Mouse (Mus musculus) central nervous system, embryonic 18 days (tissue): Measurements from ENCODE around the gene Olfr1034. TPM values are rescaled to one million over a fixed set of nuclear protein-coding genes. Genes with fewer than 3 reads are reported as not detected.

Source experiments
- polyA plus RNA-seq: library from polyadenylated mRNA; depleted of rRNA; stranded (reverse); fragments of >200 nt; gene quantifications from 2 replicates; pipeline ENCODE4 v1.2.3, GENCODE M21; 2012; rRNA removed

The Olfr1034 gene
- 0.03 and 0.04 TPM in 2 replicates for polyA plus RNA-seq

GRCm38 (mm10) chr2:86045561-86045960 is at the start of gene Olfr1034:
Gene Olfr1034 (plus strand): TSS chr2:86045861.

GRCm38 (mm10) chr2:86005240-86005639 is 40.4 kb upstream of the Olfr1034 start, which contains the start of gene Olfr1032:
Gene Olfr1032 (plus strand): TSS chr2:86005540.

GRCm38 (mm10) chr2:86020406-86020805 is 25.3 kb upstream of the Olfr1034 start, which contains the start of gene Olfr1033:
Gene Olfr1033 (plus strand): TSS chr2:86020633.

GRCm38 (mm10) chr2:86073692-86074091 is 28.0 kb downstream of the Olfr1034 start, which contains the start of gene Olfr1036:
Gene Olfr1036 (plus strand): TSS chr2:86073992.

GRCm38 (mm10) chr2:86087285-86087684 is 41.6 kb downstream of the Olfr1034 start, which contains the start of gene Olfr1037:
Gene Olfr1037 (minus strand): TSS chr2:86087385.

Other genes with a start within 250 kb of the Olfr1034 start
- gene Olfr1016, start 243.3 kb upstream of the Olfr1034 start, polyA plus RNA-seq, result not detected in 2 replicates
- not detected in 2 replicates for gene Olfr1018, start 227.4 kb upstream of the Olfr1034 start, polyA plus RNA-seq
- gene Olfr1019, start 200.4 kb upstream of the Olfr1034 start, polyA plus RNA-seq, result not detected in 2 replicates
- gene Olfr1020, start 198.8 kb upstream of the Olfr1034 start, polyA plus RNA-seq, result not detected in 2 replicates
- gene Olfr1022, start 177.3 kb upstream of the Olfr1034 start, polyA plus RNA-seq, result not detected in 2 replicates
- gene Olfr1023, start 160.2 kb upstream of the Olfr1034 start, polyA plus RNA-seq, result not detected in 2 replicates
- not detected in 2 replicates for gene Olfr1024, start 140.8 kb upstream of the Olfr1034 start, polyA plus RNA-seq
- not detected in 2 replicates for gene Olfr1025-ps1, start 130.7 kb upstream of the Olfr1034 start, polyA plus RNA-seq
- not detected in 2 replicates for gene Olfr1026, start 124.3 kb upstream of the Olfr1034 start, polyA plus RNA-seq
- gene Olfr1028, start 95.4 kb upstream of the Olfr1034 start, polyA plus RNA-seq, result not detected in 2 replicates
- not detected in 2 replicates for gene Olfr1029, start 72.0 kb upstream of the Olfr1034 start, polyA plus RNA-seq
- not detected in 2 replicates for gene Olfr1030, start 66.6 kb upstream of the Olfr1034 start, polyA plus RNA-seq
- not detected in 2 replicates for gene Olfr1031, start 55.6 kb upstream of the Olfr1034 start, polyA plus RNA-seq
- gene Olfr1032, start 40.3 kb upstream of the Olfr1034 start, polyA plus RNA-seq, result not detected in 2 replicates
- gene Olfr1033, start 25.2 kb upstream of the Olfr1034 start, polyA plus RNA-seq, result 0.34 and 0.35 TPM in 2 replicates
- not detected in 2 replicates for gene Olfr1036, start 28.1 kb downstream of the Olfr1034 start, polyA plus RNA-seq
- not detected in 2 replicates for gene Olfr1037, start 41.5 kb downstream of the Olfr1034 start, polyA plus RNA-seq
- not detected in 2 replicates for gene Olfr1039, start 90.1 kb downstream of the Olfr1034 start, polyA plus RNA-seq
- gene Olfr1040, start 100.9 kb downstream of the Olfr1034 start, polyA plus RNA-seq, result not detected in 2 replicates
- gene Olfr1042, start 116.0 kb downstream of the Olfr1034 start, polyA plus RNA-seq, result not detected in 2 replicates
- not detected in 2 replicates for gene Olfr1043, start 121.7 kb downstream of the Olfr1034 start, polyA plus RNA-seq
- not detected in 2 replicates for gene Olfr1044, start 132.0 kb downstream of the Olfr1034 start, polyA plus RNA-seq
- not detected in 2 replicates for gene Olfr52, start 139.8 kb downstream of the Olfr1034 start, polyA plus RNA-seq
- gene Olfr1045, start 157.1 kb downstream of the Olfr1034 start, polyA plus RNA-seq, result not detected in 2 replicates
- not detected in 2 replicates for gene Olfr1046, start 173.5 kb downstream of the Olfr1034 start, polyA plus RNA-seq
- not detected in 2 replicates for gene Olfr1047, start 185.5 kb downstream of the Olfr1034 start, polyA plus RNA-seq
- not detected in 2 replicates for gene Olfr1048, start 194.4 kb downstream of the Olfr1034 start, polyA plus RNA-seq
- not detected in 2 replicates for gene Olfr1049, start 212.5 kb downstream of the Olfr1034 start, polyA plus RNA-seq
- not detected in 2 replicates for gene Olfr1051, start 233.2 kb downstream of the Olfr1034 start, polyA plus RNA-seq
- not detected in 2 replicates for gene Olfr1052, start 246.6 kb downstream of the Olfr1034 start, polyA plus RNA-seq